Mouse (Mus musculus) testis, adult 2 months (tissue): ENCODE results near the gene Hint3.
"Not testable (repeated sequence)": the region's sequence is repeated elsewhere in the genome, so short reads cannot be mapped to it uniquely, and the experiment has no call there.

Source experiments
- CTCF ChIP-seq: fragments of 200-500 bp; IDR thresholded peaks from 2 replicates; pipeline ENCODE4 v1.5.1; 2012; ENCODE audit warnings: low read depth, mild to moderate bottlenecking, inconsistent platforms, low read length, moderate library complexity; ENCODE audit not compliant: control insufficient read depth, insufficient read depth, insufficient replicate concordance
- POLR2A ChIP-seq: fragments of 200-500 bp; IDR thresholded peaks from 2 replicates; pipeline ENCODE4 v1.6.1; 2012; ENCODE audit warnings: low read depth, mild to moderate bottlenecking, inconsistent platforms, low read length, moderate library complexity; ENCODE audit not compliant: control insufficient read depth

GRCm38 (mm10) chr10:30636474-30637154 lies 7.2 kb upstream of the Hint3 start:
- TF ChIP-seq POLR2A, CTCF: not testable (repeated sequence)
